Mouse (Mus musculus): Measurements from ENCODE around the gene Olfr224. TPM values are rescaled to one million over a fixed set of nuclear protein-coding genes. Genes with fewer than 3 reads are reported as not detected.
"Not testable (repeated sequence)": the region's sequence is repeated elsewhere in the genome, so short reads cannot be mapped to it uniquely, and the experiment has no call there.

Gene Olfr224
- polyA plus RNA-seq, 1 experiment from 2014 or later = not detected

DNA sequence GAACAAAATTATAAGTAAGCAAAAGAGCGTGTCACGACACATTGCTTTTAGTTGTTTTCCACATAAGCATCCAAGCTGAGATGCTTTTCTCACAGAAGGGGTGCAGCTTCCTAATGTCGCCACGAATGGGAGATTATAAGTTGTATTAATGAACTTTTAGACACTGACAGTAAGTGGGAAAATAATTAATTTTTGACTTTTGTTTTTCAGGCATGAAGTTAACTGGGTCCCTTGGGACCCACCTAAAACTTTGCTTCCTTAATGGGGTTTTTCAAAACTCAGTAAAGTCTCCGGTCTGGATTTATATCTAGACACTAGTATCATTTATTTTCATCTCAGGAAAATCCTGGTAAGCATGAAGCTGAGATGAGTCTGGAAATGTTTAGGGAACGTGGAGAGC lies 24.5 kb upstream of the Olfr224 start, which contains the start of gene Olfr324:
Gene Olfr324, plus strand, starts transcription at position 301 of the 400 bp plus-strand sequence.
- Histone ChIP-seq H3K36me3 (no peaks in the 10 kb centered on the region), H3K4me1 (no peaks in the 10 kb centered on the region), H3K4me3 (no peak within 1 kb of the TSS), H3K27ac (no peak within 1 kb of the TSS), H3K9me3 (no peaks in the 10 kb centered on the region), H3K27me3 (ENCODE audit: insufficient read depth, poor library complexity, severe bottlenecking) (no peaks in the 10 kb centered on the region)
- no peak for DNase-seq (ENCODE audit: low spot score)
- WGBS = 82% methylated on average over 6 of the region's 6 CpGs

- no peaks in the 10 kb centered on the region for H3K36me3 ChIP-seq
- DNase-seq (ENCODE audit: low spot score) = no peak
- WGBS = 64% methylated on average over 3 of the region's 3 CpGs
Measured at GRCm38 (mm10) chr11:58588620-58589250, 18.4 kb upstream of the Olfr224 start.

GRCm38 (mm10) chr11:58587898-58588348 lies 17.6 kb upstream of the Olfr224 start:
- Histone ChIP-seq H3K27ac (no peak overlapping the region), H3K4me1 (no peaks in the 10 kb centered on the region), H3K36me3 (no peaks in the 10 kb centered on the region), H3K9me3 (no peaks in the 10 kb centered on the region), H3K27me3 (ENCODE audit: insufficient read depth, poor library complexity, severe bottlenecking) (no peaks in the 10 kb centered on the region), H3K4me3 (no peak overlapping the region)
- peak; percentile 84 for DNase-seq (ENCODE audit: low spot score)
- WGBS = 56% methylated on average over 7 of the region's 7 CpGs

More at GRCm38 (mm10) chr11:58588620-58589250, 18.4 kb upstream of the Olfr224 start:
- Histone ChIP-seq H3K9me3 (no peaks in the 10 kb centered on the region), H3K4me3 (no peak overlapping the region), H3K27me3 (ENCODE audit: insufficient read depth, poor library complexity, severe bottlenecking) (no peaks in the 10 kb centered on the region), H3K27ac (no peak overlapping the region), H3K4me1 (no peaks in the 10 kb centered on the region)

DNA sequence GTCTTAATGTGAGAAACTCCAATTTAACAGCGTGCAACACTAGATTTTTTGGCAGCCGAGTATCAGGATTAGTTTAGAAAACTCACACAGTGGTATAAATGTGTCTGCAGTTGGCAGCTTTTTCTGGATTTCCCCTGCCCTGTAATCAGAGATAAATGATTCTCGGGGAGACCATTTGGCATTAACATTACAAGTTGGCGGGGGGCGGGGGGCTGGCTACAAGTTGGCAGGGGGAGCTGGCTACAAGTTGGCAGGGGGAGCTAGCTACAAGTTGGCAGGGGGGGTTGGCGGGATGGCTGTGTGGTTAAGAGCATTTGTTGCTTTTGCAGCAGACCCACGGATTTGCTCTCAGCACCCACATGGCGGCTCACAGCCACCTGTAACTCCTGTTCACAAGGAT lies 8.3 kb upstream of the Olfr224 start:
- WGBS = 75% methylated on average over 8 of the region's 8 CpGs
- Histone ChIP-seq H3K36me3 (no peaks in the 10 kb centered on the region), H3K27ac (no peak overlapping the region), H3K27me3 (ENCODE audit: insufficient read depth, poor library complexity, severe bottlenecking) (no peaks in the 10 kb centered on the region), H3K4me1 (no peaks in the 10 kb centered on the region), H3K9me3 (no peaks in the 10 kb centered on the region), H3K4me3 (no peak overlapping the region)
- DNase-seq (ENCODE audit: low spot score) = no peak

- no peaks in the 10 kb centered on the region for H3K4me1 ChIP-seq
- no peak within 1 kb of the TSS for H3K4me3 ChIP-seq
- H3K27ac ChIP-seq = no peak within 1 kb of the TSS
- 78% methylated on average over 1 of the region's 1 CpGs for WGBS
- H3K27me3 ChIP-seq (ENCODE audit: insufficient read depth, poor library complexity, severe bottlenecking) = no peaks in the 10 kb centered on the region
- no peak for DNase-seq (ENCODE audit: low spot score)
- H3K9me3 ChIP-seq = no peaks in the 10 kb centered on the region
- H3K36me3 ChIP-seq = no peaks in the 10 kb centered on the region
Measured at GRCm38 (mm10) chr11:58577430-58577829, 7.1 kb upstream of the Olfr224 start, which contains the start of gene Olfr325. Gene Olfr325 (plus strand): TSS chr11:58577730.

DNA sequence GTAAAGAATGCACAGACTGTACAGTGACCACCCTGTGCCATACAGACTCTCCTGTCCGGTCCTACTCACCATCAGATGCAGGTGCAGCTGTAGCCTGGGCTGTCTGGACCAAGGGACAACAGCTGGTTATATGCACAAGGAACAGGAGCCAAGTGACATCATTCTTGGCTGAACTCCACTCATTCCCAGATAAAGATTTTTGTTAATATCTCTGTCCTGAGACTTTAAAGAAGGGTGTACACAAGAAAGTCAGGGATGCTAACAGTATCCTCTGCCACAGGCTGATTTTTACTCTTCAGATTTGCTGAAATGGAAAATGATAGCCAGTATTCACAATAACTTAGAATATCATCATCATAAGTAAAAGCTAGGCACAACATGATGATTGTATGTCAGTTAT lies 14.8 kb downstream of the Olfr224 start, which contains the start of gene Olfr328:
Gene Olfr328, minus strand, starts transcription at position 101 of the 400 bp plus-strand sequence.
- H3K27ac ChIP-seq = no peak within 1 kb of the TSS
- WGBS = 79% methylated on average over 1 of the region's 1 CpGs
- no peaks in the 10 kb centered on the region for H3K9me3 ChIP-seq
- H3K36me3 ChIP-seq = no peaks in the 10 kb centered on the region
- H3K4me1 ChIP-seq = no peaks in the 10 kb centered on the region
- no peak within 1 kb of the TSS for H3K4me3 ChIP-seq
- H3K27me3 ChIP-seq (ENCODE audit: insufficient read depth, poor library complexity, severe bottlenecking) = no peaks in the 10 kb centered on the region
- DNase-seq (ENCODE audit: low spot score) = no peak

- Histone ChIP-seq H3K4me1 (no peaks in the 10 kb centered on the region), H3K9me3 (no peaks in the 10 kb centered on the region), H3K27me3 (ENCODE audit: insufficient read depth, poor library complexity, severe bottlenecking) (no peaks in the 10 kb centered on the region), H3K36me3 (no peaks in the 10 kb centered on the region), H3K4me3 (no peak within 1 kb of the TSS), H3K27ac (no peak within 1 kb of the TSS)
- no peak for DNase-seq (ENCODE audit: low spot score)
- 75% methylated on average over 5 of the region's 5 CpGs for WGBS
Measured at GRCm38 (mm10) chr11:58546322-58546721, 24.0 kb downstream of the Olfr224 start, which contains the start of gene Olfr329-ps. Gene Olfr329-ps (minus strand): TSS chr11:58546422.

DNA sequence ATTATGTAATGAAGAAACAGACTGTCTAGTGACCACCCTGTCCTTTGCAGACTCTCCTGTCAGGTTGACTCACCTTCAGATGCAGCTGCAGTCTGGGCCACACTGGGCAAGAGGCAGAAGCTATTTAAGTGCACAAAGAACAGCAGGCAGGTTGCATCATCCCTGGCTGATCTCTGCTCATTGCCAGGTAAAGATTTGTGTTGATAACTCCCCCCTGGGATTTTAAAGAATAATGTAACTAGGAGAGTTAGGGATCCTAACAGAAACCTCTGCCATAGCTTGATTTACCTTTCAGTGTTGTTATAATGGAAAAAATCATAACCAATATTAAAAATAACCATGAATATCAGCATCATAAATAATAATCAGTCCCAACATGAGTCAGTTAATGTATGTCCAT lies 35.6 kb downstream of the Olfr224 start, which contains the start of gene Olfr330:
Gene Olfr330, minus strand, starts transcription at position 101 of the 400 bp plus-strand sequence.
- H3K4me3 ChIP-seq; H3K4me1 ChIP-seq; H3K36me3 ChIP-seq; H3K9me3 ChIP-seq; H3K27ac ChIP-seq; DNase-seq (ENCODE audit: low spot score); H3K27me3 ChIP-seq (ENCODE audit: insufficient read depth, poor library complexity, severe bottlenecking): not testable (repeated sequence)

DNA sequence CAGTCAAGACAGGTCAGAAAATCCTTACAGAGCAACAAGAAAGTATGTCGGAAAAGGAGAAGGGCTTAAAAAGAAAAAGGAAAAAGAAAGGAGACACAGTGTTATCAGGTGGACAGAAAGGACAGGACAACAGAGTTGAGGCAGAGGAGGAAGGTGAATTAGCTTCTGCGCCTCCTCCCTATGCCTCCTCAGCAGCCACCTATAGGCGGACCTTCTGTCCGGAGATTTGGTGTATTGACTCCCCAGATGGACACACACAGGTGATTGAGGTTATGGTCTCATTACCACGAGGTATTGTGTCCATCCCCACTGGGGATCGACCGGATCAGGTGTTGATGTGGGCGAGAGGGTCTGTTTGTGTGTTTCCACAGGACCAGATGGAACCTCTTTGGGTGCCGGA lies 50.6 kb downstream of the Olfr224 start:
- not testable (repeated sequence) for H3K27ac ChIP-seq; H3K9me3 ChIP-seq; H3K27me3 ChIP-seq (ENCODE audit: insufficient read depth, poor library complexity, severe bottlenecking); H3K36me3 ChIP-seq; DNase-seq (ENCODE audit: low spot score); H3K4me1 ChIP-seq; H3K4me3 ChIP-seq
- WGBS = 88% methylated on average over 8 of the region's 9 CpGs

DNA sequence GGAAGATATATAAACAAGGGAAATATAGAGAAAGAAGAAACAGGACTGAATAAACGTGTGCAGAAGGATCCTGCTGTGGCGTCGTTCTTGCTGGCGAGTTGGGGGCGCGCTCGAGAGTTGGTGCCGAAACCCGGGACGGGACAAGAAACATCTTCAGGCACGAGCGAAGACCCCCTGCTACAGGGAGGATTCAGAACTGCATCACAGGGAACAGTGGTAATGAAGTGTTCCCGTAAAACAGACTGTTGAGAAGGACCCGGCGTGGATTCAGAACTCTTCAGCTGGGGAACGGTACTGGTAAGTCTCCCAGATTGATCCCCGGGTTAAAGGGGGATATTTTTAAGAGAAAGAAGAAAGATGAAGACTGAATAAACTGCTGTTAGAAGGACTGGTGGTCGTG lies 51.4 kb downstream of the Olfr224 start:
- 90% methylated on average over 18 of the region's 18 CpGs for WGBS

More for the DNA sequence above, 51.4 kb downstream of the Olfr224 start:
- not testable (repeated sequence) for H3K4me3 ChIP-seq; DNase-seq (ENCODE audit: low spot score); H3K27me3 ChIP-seq (ENCODE audit: insufficient read depth, poor library complexity, severe bottlenecking); H3K4me1 ChIP-seq; H3K27ac ChIP-seq; H3K36me3 ChIP-seq; H3K9me3 ChIP-seq

Other genes starting within 250 kb of the Olfr224 start
- 30.4 and 31.6 TPM in 2 replicates for gene Zfp672, start 240.2 kb downstream of the Olfr224 start, polyA plus RNA-seq (2016; fragmentation: Nextera tagmentation; extraction: Ambion mirVana)
- 30.0 and 30.8 TPM in 2 replicates for gene Sh3bp5l, start 239.8 kb downstream of the Olfr224 start, polyA plus RNA-seq (2016; fragmentation: Nextera tagmentation; extraction: Ambion mirVana)
- gene Lypd8, start 191.5 kb downstream of the Olfr224 start, polyA plus RNA-seq (2016; fragmentation: Nextera tagmentation; extraction: Ambion mirVana) = not detected in 2 replicates
- not detected in 2 replicates for gene 1810065E05Rik, start 149.4 kb downstream of the Olfr224 start, polyA plus RNA-seq (2016; fragmentation: Nextera tagmentation; extraction: Ambion mirVana)
- not detected in 2 replicates for gene Gm12253, start 138.0 kb downstream of the Olfr224 start, polyA plus RNA-seq (2016; fragmentation: Nextera tagmentation; extraction: Ambion mirVana)
- not detected in 2 replicates for gene Lypd9, start 117.6 kb downstream of the Olfr224 start, polyA plus RNA-seq (2016; fragmentation: Nextera tagmentation; extraction: Ambion mirVana)
- not detected in 2 replicates for gene Olfr30, start 108.3 kb downstream of the Olfr224 start, polyA plus RNA-seq (2016; fragmentation: Nextera tagmentation; extraction: Ambion mirVana)
- not detected in 2 replicates for gene Olfr332, start 78.0 kb downstream of the Olfr224 start, polyA plus RNA-seq (2016; fragmentation: Nextera tagmentation; extraction: Ambion mirVana)
- not detected in 2 replicates for gene Olfr331, start 68.0 kb downstream of the Olfr224 start, polyA plus RNA-seq (2016; fragmentation: Nextera tagmentation; extraction: Ambion mirVana)
- gene Olfr330, start 35.7 kb downstream of the Olfr224 start, polyA plus RNA-seq (2016; fragmentation: Nextera tagmentation; extraction: Ambion mirVana) = not detected in 2 replicates
- not detected in 2 replicates for gene Olfr329-ps, start 24.1 kb downstream of the Olfr224 start, polyA plus RNA-seq (2016; fragmentation: Nextera tagmentation; extraction: Ambion mirVana)
- gene Olfr328, start 14.9 kb downstream of the Olfr224 start, polyA plus RNA-seq (2016; fragmentation: Nextera tagmentation; extraction: Ambion mirVana) = 0.08 TPM in 1 of 2 replicates, not detected in the other
- not detected in 2 replicates for gene Olfr325, start 7.2 kb upstream of the Olfr224 start, polyA plus RNA-seq (2016; fragmentation: Nextera tagmentation; extraction: Ambion mirVana)
- gene Olfr324, start 24.6 kb upstream of the Olfr224 start, polyA plus RNA-seq (2016; fragmentation: Nextera tagmentation; extraction: Ambion mirVana) = not detected in 2 replicates
- gene 2210407C18Rik, start 45.5 kb upstream of the Olfr224 start, polyA plus RNA-seq (2016; fragmentation: Nextera tagmentation; extraction: Ambion mirVana) = not detected in 2 replicates
- not detected in 2 replicates for gene Olfr323, start 59.9 kb upstream of the Olfr224 start, polyA plus RNA-seq (2016; fragmentation: Nextera tagmentation; extraction: Ambion mirVana)
- gene Trim58, start 69.9 kb upstream of the Olfr224 start, polyA plus RNA-seq (2016; fragmentation: Nextera tagmentation; extraction: Ambion mirVana) = 1.1 and 1.2 TPM in 2 replicates
- gene Olfr322, start 88.2 kb upstream of the Olfr224 start, polyA plus RNA-seq (2016; fragmentation: Nextera tagmentation; extraction: Ambion mirVana) = not detected in 2 replicates
- gene Olfr320, start 110.5 kb upstream of the Olfr224 start, polyA plus RNA-seq (2016; fragmentation: Nextera tagmentation; extraction: Ambion mirVana) = not detected in 2 replicates
- gene Olfr319, start 128.6 kb upstream of the Olfr224 start, polyA plus RNA-seq (2016; fragmentation: Nextera tagmentation; extraction: Ambion mirVana) = not detected in 2 replicates
- gene Olfr318, start 153.5 kb upstream of the Olfr224 start, polyA plus RNA-seq (2016; fragmentation: Nextera tagmentation; extraction: Ambion mirVana) = not detected in 2 replicates
- not detected in 2 replicates for gene Olfr317, start 168.7 kb upstream of the Olfr224 start, polyA plus RNA-seq (2016; fragmentation: Nextera tagmentation; extraction: Ambion mirVana)
- gene Olfr316, start 182.2 kb upstream of the Olfr224 start, polyA plus RNA-seq (2016; fragmentation: Nextera tagmentation; extraction: Ambion mirVana) = not detected in 2 replicates
- gene Olfr315, start 202.6 kb upstream of the Olfr224 start, polyA plus RNA-seq (2016; fragmentation: Nextera tagmentation; extraction: Ambion mirVana) = not detected in 2 replicates
- gene Olfr314, start 212.4 kb upstream of the Olfr224 start, polyA plus RNA-seq (2016; fragmentation: Nextera tagmentation; extraction: Ambion mirVana) = not detected in 2 replicates
- 1.0 and 1.4 TPM in 2 replicates for gene Fam183b, start 231.4 kb upstream of the Olfr224 start, polyA plus RNA-seq (2016; fragmentation: Nextera tagmentation; extraction: Ambion mirVana)
- not detected in 2 replicates for gene Olfr313, start 244.4 kb upstream of the Olfr224 start, polyA plus RNA-seq (2016; fragmentation: Nextera tagmentation; extraction: Ambion mirVana)